Mouse (Mus musculus) C2C12 (cell line): Measurements from ENCODE around the gene Fas.

ENCODE experiments used
- CEBPB ChIP-seq: IDR thresholded peaks from one replicate; pipeline ENCODE4 v1.6.1; 2011; ENCODE audit warnings: low read depth, mild to moderate bottlenecking, control low read depth, moderate library complexity
- CTCF ChIP-seq: IDR thresholded peaks from one replicate; pipeline ENCODE4 v1.5.1; 2011; ENCODE audit not compliant: control insufficient read depth, insufficient read depth, insufficient read length
- MAX ChIP-seq: IDR thresholded peaks from one replicate; pipeline ENCODE4 v1.6.1; 2011; ENCODE audit warnings: mild to moderate bottlenecking, control low read depth
- MYOG ChIP-seq: IDR thresholded peaks from one replicate; pipeline ENCODE4 v1.6.1; 2011; ENCODE audit not compliant: control insufficient read depth, insufficient read length; ENCODE audit errors: extremely low read depth

DNA sequence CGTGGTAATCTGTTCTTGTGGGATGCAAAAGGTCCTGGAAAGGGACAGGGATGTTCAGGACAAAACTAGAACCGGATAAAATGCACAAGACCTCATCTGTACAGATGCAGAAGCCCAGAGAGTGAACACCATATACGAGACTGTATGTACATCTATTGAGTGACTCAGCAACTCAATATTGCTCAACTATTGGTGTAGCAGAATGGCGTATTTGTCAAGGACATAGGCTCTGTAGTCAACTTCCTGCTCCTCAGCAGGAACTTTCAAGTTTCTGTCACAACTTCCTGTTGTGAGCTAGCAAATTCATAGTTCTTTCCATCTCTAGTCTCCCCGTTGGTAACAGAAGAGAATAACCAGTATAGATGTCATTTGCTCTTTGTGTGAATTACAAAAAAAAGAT, 41.9 kb upstream of the Fas start:
- TF ChIP-seq CTCF (no peak), MAX (no peak), CEBPB (no peak), MYOG (no peak)
